Mouse (Mus musculus) macrophage (primary cell): Measurements from ENCODE around the gene Tspyl2. TPM values are rescaled to one million over a fixed set of nuclear protein-coding genes. Genes with fewer than 3 reads are reported as not detected.
"Not testable (repeated sequence)": the region's sequence is repeated elsewhere in the genome, so short reads cannot be mapped to it uniquely, and the experiment has no call there.

Source experiments
- H3K27ac ChIP-seq: fragments of 350-480 bp; formaldehyde crosslinking; 2 replicates; pipeline ENCODE4 v1.9.0; 2021
- H3K36me3 ChIP-seq: fragments of 350-480 bp; formaldehyde crosslinking; 2 replicates; pipeline ENCODE4 v1.9.0; 2021; ENCODE audit errors: inconsistent target
- H3K4me3 ChIP-seq: fragments of 350-480 bp; formaldehyde crosslinking; 2 replicates; pipeline ENCODE4 v1.9.0; 2021; ENCODE audit errors: inconsistent target
- H3K79me2 ChIP-seq: fragments of 350-480 bp; formaldehyde crosslinking; 2 replicates; pipeline ENCODE4 v1.9.0; 2021; ENCODE audit errors: inconsistent target
- WGBS: methylation state at CpG from one replicate; pipeline ENCODE4 v1.1.7; 2026; ENCODE audit warnings: inconsistent platforms; ENCODE audit not compliant: missing documents; 5-methylcytosine and 5-hydroxymethylcytosine counted together
- polyA plus RNA-seq: library from polyadenylated mRNA; stranded (reverse); fragments of 250-400 nt; gene quantifications from 3 replicates; pipeline ENCODE4 v1.2.4, GENCODE M21; 2018; ENCODE audit warnings: inconsistent platforms

The Tspyl2 gene
- polyA plus RNA-seq, 1 experiment from 2014 or later = 50.8 TPM

- WGBS = 14% methylated on average over 29 of the region's 29 CpGs
- Histone ChIP-seq H3K36me3 (no peaks in the 10 kb centered on the region), H3K79me2 (peaks cover 27% of the 10 kb centered on the region; the same call in 1 of the 2 replicates), H3K4me3 (peak within 1 kb of the TSS; percentile 65), H3K27ac (peak within 1 kb of the TSS; percentile 10)
Measured at GRCm38 (mm10) chrX:152326996-152327688, 15.1 kb downstream of the Tspyl2 start, which contains the start of gene Kantr. TSS of gene Kantr (minus strand) at chrX:152327495.

GRCm38 (mm10) chrX:152323584-152323983 is 18.6 kb downstream of the Tspyl2 start:
- Histone ChIP-seq H3K4me3 (no peak overlapping the region), H3K36me3 (no peaks in the 10 kb centered on the region), H3K79me2 (peaks cover 27% of the 10 kb centered on the region; the same call in 1 of the 2 replicates), H3K27ac (no peak overlapping the region)
- 86% methylated on average over 1 of the region's 1 CpGs for WGBS

GRCm38 (mm10) chrX:152322776-152323175 is 19.4 kb downstream of the Tspyl2 start:
- no peak overlapping the region for H3K27ac ChIP-seq
- H3K36me3 ChIP-seq = no peaks in the 10 kb centered on the region
- H3K4me3 ChIP-seq = no peak overlapping the region
- peaks cover 27% of the 10 kb centered on the region; the same call in 1 of the 2 replicates for H3K79me2 ChIP-seq
- 9% methylated on average over 2 of the region's 2 CpGs for WGBS

GRCm38 (mm10) chrX:152320535-152320934 is 21.7 kb downstream of the Tspyl2 start:
- H3K27ac ChIP-seq = no peak overlapping the region
- peaks cover 13% of the 10 kb centered on the region; the same call in 1 of the 2 replicates for H3K79me2 ChIP-seq
- no peaks in the 10 kb centered on the region for H3K36me3 ChIP-seq
- H3K4me3 ChIP-seq = no peak overlapping the region
- WGBS = 86% methylated on average over 4 of the region's 4 CpGs

- H3K79me2 ChIP-seq = no peaks in the 10 kb centered on the region
- 62% methylated on average over 2 of the region's 2 CpGs for WGBS
- H3K36me3 ChIP-seq = no peaks in the 10 kb centered on the region
- no peak overlapping the region for H3K4me3 ChIP-seq
- H3K27ac ChIP-seq = no peak overlapping the region
Measured at GRCm38 (mm10) chrX:152307942-152308341, 34.3 kb downstream of the Tspyl2 start.

- Histone ChIP-seq H3K4me3 (no peak overlapping the region), H3K36me3 (no peaks in the 10 kb centered on the region), H3K27ac (no peak overlapping the region), H3K79me2 (no peaks in the 10 kb centered on the region)
Measured at GRCm38 (mm10) chrX:152307371-152307770, 34.9 kb downstream of the Tspyl2 start.

GRCm38 (mm10) chrX:152306224-152306623 is 36.0 kb downstream of the Tspyl2 start:
- no peak overlapping the region for H3K4me3 ChIP-seq
- no peaks in the 10 kb centered on the region for H3K79me2 ChIP-seq
- no peaks in the 10 kb centered on the region for H3K36me3 ChIP-seq
- no peak overlapping the region for H3K27ac ChIP-seq
- WGBS = 78% methylated on average over 2 of the region's 2 CpGs

- H3K4me3 ChIP-seq, H3K27ac ChIP-seq, H3K79me2 ChIP-seq, H3K36me3 ChIP-seq: not testable (repeated sequence)
- 100% methylated on average over 1 of the region's 1 CpGs for WGBS
Measured at GRCm38 (mm10) chrX:152287026-152287425, 55.2 kb downstream of the Tspyl2 start.

Other genes starting within 250 kb of the Tspyl2 start
- gene Iqsec2, start 198.2 kb downstream of the Tspyl2 start, polyA plus RNA-seq = 26.0 to 39.1 TPM (median 29.2 TPM) in 3 replicates
- gene Kdm5c, start 109.4 kb downstream of the Tspyl2 start, polyA plus RNA-seq = 31.6 to 40.2 TPM (median 39.9 TPM) in 3 replicates
- gene Kantr, start 14.9 kb downstream of the Tspyl2 start, polyA plus RNA-seq = 5.3 to 7.0 TPM (median 6.9 TPM) in 3 replicates
- not detected in 3 replicates for gene Gpr173, start 26.3 kb upstream of the Tspyl2 start, polyA plus RNA-seq
- gene Cldn34a, start 220.9 kb upstream of the Tspyl2 start, polyA plus RNA-seq = not detected in 3 replicates